Mouse (Mus musculus) liver, postnatal 0 days (tissue): Measurements from ENCODE around the gene Naaa.

Experiments
- CTCF ChIP-seq: sonication (generic); IDR thresholded peaks from 2 replicates; pipeline ENCODE4 v1.5.1; 2016; ENCODE audit warnings: antibody characterized with exemption, low read depth
- EP300 ChIP-seq: IDR thresholded peaks from 2 replicates; pipeline ENCODE4 v1.6.1; 2016; ENCODE audit warnings: antibody characterized with exemption, low read depth, mild to moderate bottlenecking

DNA sequence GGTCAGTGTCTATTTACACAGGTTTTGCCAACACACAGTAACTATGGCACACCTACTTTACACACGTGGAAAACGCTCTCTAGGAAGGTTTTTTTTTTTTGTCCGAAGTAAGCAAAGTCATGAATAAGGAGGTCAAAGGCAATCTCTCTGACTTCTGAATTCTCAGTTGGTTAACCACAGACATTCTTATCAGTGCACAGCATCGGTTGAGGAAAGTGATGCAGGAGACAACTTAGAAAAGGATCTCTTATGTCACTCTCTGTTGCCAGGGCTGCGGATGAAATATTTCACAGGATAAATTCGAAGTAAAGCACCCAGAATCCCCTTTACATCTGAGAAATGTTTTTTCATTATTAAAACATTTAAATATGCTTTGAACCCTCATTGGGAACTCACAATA is 49.4 kb upstream of the Naaa start:
- TF ChIP-seq EP300 (no peak), CTCF (no peak)
